Mouse (Mus musculus): Measurements from ENCODE around the gene Dpp7.

Dpp7 gene

DNA sequence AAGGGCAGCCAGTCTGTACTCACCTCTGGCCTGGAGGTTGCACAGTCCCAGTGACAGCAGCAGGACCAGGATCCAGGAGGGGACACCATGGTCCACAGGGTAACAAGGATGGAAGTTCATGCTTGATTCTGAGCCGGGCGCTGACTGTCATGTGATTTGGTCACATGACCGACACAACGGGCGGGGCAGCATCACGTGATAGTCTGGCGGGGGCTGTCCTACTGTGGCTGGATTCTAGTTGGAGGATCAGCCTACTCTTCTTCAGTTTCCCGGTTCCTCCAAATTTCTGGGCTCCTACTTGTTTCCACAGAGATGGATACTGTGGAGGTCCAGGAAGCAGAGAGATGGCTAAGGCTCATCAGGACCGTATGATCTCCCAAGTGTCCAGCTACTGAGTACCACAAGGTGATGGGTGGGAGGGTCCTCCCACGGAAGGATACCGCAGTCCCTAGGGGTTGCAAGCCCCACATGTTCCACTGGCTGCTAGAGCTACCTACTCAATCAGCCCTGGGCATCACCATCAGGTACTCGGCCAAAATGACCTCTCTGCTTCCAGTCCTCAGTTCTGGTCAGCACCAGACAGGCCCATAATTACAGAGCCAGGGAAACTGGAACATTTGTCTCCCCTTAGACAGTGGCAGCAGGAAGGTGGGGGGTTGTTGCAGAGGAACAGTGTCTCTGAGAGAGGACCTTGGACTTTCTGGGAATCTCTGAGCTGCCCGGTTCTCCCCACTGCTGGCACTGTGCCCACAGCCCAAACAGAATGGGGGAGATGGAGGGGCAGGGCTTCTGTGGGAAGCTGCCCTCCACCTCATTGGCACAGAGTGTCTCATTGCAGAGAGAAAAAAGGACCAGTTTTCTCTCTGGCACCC lies at the start of gene Dpp7:
TSS of gene Dpp7 (minus strand) at position 152 of the 872 bp plus-strand sequence.
- peak; percentile 73 to 79 for DNase-seq (ENCODE audit: low spot score in 2 of 2)

DNA sequence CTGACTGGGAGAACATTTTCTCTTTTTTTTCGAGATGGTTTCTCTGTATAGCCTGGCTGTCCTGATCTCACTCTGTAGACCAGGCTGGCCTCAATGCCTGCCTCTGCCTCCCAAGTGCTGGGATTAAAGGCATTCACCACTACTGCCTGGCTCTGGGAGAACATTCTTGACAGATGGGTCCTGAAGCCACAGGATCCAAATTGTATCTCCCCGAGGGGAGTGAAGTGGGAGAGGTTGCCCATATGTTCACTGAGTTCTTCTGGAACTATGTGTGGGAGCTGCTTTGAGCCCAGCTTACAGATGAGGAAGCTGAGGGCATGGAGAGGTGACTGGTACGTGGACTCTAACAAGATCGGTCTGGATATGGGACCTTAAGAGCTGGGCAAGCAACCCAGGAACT lies 47.8 kb upstream of the Dpp7 start:
- DNase-seq (ENCODE audit: low spot score in 2 of 2): no peak

DNA sequence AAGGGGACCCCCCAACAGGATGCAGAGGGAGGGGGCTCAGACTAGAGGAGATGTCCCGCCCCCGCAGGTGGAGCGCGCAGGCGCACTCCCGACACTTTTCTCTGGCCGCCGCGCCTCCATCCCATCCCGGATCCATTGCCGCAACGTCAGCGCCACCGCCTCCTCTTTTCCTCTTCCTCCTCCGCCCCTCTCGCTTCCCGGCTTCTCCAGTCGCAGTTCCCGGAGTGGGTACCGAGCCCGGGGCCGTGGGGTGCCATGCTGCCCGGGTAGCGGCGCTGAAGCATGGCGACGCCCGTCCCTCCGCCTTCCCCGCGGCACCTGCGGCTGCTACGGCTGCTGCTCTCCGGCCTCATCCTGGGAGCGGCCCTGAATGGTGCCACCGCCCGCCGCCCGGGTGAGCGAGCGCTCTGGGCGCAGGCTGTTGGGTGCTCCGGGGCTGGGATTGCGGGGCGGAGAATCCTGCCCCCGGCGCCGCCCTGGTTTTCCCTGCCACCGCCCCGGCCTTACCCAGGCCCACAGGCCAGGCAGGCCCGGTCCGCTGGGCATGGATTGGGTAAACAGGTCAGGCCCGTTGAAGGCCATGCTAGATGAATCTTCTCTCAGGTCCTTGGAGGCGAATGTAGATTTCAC lies 46.9 kb upstream of the Dpp7 start:
- DNase-seq (ENCODE audit: low spot score in 2 of 2): peak; percentile 89 to 92

DNA sequence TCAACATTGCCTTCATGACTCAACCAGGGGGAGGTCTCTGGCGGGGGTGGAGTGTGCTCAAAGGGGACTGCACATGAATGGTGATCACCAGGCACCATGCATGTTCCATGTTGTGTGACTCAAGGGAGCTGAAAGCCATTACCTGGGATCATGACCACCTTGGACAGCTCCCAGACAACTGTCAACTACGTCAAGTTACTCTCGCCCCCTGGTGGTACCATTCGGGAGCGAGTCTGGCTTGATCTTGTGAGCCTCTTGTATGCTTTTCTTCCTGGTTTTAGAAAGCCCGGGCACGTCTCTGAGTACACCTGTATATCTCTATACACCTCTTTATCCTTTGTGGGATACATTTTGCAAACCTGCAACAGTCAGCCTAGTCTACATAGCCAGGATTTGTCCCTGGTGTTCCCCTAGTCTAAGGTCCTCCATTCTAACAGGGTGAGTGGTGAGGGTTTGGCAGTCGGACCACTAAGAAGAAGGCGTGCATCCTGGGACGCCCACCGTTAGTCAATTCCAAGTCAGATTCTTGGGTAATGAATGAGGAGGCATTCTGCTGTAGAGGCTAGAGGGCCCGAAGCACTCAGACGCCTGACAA lies 46.3 kb upstream of the Dpp7 start:
- DNase-seq (ENCODE audit: low spot score in 2 of 2): peak; percentile 46 to 56

DNA sequence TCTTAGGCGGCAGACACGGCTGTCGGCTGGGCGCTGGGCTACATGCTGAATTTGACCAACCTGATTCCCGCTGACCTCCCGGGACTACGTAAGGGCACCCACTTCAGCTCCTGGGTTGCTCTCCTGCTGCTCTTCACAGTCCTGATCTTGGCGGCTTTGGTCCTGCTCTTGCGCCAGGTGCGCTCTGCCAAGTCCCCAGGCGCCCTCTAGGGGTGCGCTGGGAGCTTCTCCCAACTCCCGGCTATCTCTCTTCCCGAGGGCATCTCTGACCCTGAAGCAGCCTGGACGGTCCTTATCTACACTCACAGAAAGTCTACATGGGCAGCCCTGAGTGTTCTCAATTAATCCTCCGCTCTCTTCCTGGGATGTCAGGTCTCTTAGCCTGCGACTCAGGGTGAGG lies 44.6 kb upstream of the Dpp7 start:
- peak in 1 of 2 experiments; percentile 39 for DNase-seq (ENCODE audit: low spot score in 2 of 2)

DNA sequence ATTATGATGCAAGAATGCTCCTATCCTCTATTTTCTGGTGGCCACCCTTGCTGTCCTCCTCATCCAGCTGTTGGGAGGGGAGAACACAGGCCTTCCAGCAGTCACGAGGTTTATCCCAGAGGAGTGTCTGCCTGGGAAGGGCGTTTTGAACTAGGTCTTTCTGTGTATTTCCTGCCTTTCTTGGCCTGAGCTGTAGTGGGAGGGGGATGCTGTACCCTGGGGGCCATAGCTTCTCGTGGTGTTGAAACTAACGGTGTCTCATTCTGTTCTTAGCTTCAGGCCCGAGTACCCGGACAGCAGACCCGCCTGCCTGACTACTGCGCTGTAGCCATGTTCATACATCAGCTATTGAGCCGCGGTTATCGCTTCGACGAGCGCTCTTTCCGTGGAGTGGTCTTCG lies 44.1 kb upstream of the Dpp7 start:
- no peak for DNase-seq (ENCODE audit: low spot score in 2 of 2)

DNA sequence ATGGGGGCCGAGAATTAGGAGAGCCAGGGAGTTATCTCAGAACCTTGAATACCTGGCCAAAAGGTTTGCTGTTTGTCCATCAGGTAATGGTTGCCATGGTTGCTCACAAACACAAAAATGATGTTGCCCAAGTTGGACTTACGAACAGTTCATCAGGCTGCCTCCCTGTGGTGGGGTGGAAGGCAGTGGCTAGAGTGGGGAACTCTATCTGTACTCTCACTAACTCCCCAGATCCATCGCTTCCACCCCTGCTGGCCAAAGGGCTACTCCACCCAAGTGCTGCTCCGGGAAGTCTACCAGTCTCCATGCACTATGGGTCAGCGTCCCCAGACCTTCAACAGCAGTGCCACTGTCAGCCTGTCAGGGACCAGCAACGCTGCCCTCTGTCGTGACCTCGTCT lies 42.9 kb upstream of the Dpp7 start, which contains the start of gene Npdc1:
TSS of gene Npdc1 (plus strand) at position 301 of the 400 bp plus-strand sequence.
- no peak for DNase-seq (ENCODE audit: low spot score in 2 of 2)

DNA sequence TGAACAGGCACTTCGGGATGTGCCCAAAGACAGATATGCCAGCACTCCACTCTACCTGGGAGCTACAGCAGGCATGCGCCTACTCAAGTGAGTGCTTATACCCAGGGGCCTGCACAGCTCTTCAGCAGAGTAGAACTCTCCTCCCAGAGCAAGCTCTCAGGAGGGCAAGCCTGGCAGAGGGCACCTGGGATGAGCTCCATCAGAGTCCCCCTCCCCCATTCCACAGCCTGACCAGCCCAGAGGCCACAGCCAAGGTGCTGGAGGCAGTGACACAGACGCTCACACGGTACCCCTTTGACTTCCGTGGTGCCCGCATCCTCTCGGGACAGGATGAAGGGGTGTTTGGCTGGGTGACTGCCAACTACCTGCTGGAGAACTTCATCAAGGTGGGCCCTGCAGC lies 41.9 kb upstream of the Dpp7 start:
- DNase-seq (ENCODE audit: low spot score in 2 of 2): no peak

DNA sequence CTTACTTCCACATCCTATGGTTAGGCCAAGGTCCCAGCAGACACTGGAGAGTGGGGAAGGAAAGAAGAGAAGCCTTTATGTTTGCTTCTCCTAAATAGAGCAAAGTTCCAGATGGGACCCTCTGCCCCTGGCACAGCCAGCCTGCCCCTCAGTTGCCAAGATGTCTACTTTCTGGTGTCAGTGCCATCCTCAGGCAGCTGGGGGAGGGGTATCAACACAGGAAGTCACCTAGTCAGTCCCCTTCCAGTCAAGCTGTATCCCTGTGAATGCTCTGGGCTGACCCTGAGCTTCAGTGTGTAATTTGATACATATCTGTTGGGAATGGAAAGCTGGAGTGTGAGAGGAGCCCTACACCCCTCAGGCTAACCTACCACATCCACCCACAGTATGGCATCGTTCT lies 40.9 kb upstream of the Dpp7 start:
- DNase-seq (ENCODE audit: low spot score in 2 of 2): no peak

DNA sequence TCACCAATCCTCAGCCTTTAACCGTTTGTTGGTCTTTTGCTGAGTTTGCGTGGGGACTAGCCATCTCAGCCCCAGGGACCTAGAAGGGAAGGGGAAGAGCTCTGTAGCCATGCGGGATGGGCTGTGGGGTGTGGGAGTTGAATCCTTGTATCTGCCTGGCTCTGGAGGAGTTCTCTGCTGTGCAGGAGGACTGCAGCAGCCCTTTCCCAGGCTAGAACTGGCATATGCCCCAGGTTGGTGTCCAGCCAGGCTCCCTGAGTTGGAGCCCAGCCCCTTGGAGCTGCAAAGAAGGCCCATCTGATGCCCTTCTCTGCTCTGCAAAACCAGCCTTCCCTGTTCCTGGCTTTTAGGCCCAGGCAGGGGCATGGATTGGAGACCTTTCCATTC lies 40.4 kb upstream of the Dpp7 start:
- DNase-seq (ENCODE audit: low spot score in 2 of 2): no peak

DNA sequence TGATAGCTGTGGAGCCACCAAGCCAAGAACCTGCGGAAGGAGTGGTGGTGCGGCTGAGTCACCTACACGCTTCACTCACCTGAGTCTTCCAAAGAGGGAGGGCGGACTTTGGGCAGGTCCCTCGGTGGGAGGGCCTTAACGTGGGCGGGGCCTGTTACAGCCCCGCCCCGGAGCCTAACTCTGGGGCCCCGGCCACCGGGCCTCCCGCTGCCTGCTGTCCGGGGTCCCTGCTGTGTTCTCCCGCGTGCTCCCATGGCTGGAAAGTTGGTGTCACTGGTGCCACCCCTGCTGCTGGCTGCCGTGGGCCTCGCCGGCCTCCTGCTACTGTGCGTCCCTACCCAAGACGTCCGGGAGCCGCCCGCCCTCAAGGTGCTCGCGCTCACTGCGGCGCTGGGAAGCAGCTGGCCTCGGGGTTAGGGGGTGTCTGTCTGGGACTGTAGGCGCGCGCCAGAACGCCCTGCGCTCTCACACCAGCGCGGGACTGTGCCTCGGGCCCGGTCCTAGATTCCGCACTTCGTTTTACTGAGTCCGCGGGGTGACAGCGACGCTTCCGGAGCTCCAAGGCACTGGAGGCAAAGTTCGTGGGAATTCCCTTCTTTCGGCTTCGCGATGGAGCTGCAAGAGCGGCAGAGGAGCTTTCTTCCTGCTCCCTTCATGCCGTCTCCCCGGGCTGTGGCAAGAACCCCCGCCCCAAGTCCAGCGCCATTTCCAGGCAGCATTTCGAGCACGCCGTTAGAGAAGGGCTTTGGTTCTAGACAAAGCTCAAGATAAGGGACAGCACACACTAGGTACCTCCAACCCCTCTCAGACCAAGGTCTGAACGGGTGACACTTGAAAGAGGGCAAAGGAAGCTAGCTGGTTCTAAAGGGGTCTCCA lies 39.8 kb upstream of the Dpp7 start, which contains the start of gene Entpd2:
TSS of gene Entpd2 (plus strand) at position 154 of the 876 bp plus-strand sequence.
- DNase-seq (ENCODE audit: low spot score in 2 of 2): no peak

DNA sequence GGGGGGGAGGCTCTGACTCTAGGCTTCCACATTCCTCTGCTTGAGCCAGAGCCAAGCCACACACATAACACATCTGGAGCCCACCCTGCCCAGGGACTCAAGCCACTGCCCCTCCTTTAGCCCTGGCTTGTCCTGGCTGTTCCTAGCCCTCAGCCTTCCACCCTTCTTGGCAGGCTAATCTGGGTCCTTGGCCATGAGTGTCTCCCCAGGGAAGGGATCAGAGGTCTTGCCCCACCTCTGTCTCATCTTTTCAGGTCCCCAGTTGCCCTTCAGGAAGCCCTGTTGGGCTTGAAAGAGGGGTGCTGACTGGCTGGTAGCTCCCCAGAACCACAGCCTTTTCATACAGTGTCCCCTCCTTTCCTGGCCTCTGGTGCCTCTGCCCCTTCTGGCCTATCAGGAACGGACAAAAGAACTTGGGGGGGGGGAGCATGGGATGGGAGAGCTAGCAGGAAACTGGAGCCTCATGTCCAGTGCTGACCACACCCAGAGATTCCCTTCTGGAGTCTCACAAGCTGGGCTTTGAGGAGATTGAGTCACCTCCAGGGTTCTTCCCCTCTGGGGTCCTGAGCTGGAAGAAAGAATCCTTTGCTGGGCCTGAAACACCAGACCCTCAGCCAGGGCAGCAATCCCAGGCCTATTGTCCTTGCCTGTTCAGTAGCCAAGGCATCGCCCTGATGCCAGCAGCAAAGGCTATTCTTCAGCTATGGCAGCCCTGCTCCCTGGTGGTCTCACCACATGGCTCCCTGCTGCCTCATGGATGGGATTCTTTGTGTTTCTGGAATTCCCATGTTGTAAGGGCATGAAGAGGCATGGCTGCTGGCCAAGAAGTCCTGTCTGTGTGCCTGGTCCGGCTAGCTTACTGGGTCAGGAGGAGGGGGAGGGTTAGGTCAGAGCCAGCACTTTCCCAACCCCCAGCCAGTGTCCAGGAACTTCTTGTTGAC lies 38.4 kb upstream of the Dpp7 start:
- DNase-seq (ENCODE audit: low spot score in 2 of 2): no peak

DNA sequence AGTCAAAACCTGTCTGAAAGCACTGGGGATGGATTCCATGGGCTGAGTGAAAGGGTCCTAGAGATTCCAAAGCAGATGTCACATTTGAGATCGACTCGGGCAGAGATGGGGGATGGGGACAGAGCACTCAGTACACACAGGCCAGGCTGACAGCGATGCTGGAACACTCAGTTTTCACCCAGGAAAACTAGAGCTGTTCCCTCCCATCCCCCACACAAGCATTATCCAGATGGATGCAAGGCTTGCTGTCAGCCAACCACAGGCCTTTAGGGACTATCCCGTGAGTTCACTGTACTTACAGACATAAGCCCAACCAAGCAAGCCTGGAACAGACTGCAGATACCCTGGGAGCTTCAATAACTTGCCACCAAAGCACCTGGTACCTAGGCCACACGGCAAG lies 35.1 kb upstream of the Dpp7 start:
- no peak for DNase-seq (ENCODE audit: low spot score in 2 of 2)

DNA sequence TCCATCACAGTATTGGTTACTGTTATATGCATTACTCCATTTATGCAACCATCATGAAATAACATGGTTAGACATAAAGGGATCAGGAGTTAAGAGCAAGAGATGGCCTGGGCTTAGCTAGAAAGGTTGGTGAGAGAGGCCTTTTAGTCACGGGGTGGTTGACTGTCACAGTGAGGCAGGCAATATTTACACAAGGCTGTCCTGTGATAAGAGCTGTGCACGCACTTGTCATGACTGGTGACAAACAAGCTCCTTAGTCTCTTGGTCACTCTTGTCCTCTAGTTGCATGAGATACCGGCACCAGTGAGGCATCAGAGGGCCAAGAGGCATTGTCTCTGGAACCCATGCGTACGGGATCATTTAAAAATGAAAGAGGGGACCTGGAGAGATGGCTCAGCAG lies 28.3 kb upstream of the Dpp7 start:
- DNase-seq (ENCODE audit: low spot score in 2 of 2): no peak

DNA sequence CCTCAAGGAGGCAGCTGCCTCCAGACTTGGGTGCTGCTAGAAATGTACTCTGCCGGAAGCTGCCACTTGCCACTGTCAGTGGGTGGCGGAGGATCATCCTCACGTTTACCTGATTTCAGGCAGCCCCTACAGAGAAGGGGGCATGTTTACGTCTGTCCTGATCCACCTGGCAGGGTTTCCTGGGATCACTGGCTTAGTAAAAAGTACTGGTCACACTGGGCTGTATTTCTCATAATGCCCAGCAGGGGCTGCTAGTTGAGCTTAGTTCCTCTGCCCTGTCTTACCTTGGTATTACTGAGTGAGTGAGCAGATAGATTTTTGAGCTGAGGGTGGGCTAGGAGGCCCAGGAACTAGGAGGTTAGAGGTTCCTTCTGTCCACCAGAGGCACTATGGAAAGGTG lies 20.4 kb upstream of the Dpp7 start:
- DNase-seq (ENCODE audit: low spot score in 2 of 2): no peak

DNA sequence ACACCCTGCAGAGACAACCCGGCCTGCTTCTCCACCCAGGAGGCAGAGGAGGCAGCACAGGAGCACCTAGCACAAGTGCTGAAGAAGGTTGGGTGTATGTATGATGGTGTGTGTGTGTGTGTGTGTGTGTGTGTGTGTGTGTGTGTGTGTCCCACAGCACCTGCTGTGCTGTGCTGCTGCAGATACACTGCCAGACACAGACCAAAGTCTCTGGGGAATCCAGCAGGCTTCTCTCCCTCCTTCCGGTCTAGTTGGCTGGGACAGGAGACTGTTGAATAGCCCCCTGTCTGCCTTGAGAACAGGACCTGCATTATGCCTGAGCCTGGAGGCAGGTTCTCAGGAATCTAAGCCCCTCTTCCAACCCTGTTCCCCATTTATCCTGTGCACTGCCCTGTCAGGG lies 17.3 kb upstream of the Dpp7 start:
- no peak for DNase-seq (ENCODE audit: low spot score in 2 of 2)

DNA sequence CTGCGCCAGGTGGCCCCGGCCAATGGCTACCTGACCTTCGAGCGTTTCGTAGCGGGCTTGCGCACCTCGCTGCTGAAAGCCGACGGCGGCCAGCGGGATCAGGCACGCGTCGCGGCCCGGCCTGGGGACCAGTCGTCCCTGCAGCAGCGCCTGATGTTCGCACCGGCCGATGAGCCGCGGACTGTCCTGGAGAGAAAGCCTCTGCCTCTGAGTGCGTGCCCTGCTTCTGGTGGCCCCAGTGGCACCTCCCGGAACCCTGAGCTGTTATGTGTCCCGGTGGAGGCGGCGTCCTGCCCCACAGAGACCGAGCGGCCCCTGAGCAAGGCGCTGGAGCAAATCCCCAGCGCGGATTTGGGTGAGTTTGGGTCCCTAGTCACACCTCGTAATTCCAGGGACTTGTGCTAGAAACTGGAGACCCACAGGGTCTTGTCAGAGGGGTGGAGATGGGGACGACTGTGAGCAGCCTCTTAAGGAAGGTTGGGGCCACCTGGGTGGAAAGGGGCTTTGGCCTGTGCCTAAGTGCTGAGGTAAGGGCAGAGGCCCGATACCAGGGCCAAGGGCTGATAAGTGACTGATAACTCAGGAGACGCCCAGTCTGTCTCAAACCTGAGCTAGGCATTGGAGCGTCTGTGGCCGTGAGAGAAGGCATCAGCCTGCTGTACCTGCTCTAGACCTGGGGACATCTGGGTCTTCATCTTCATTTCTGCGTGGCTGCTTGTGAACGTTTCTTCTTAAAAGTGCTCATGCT lies 16.7 kb upstream of the Dpp7 start:
- no peak for DNase-seq (ENCODE audit: low spot score in 2 of 2)

DNA sequence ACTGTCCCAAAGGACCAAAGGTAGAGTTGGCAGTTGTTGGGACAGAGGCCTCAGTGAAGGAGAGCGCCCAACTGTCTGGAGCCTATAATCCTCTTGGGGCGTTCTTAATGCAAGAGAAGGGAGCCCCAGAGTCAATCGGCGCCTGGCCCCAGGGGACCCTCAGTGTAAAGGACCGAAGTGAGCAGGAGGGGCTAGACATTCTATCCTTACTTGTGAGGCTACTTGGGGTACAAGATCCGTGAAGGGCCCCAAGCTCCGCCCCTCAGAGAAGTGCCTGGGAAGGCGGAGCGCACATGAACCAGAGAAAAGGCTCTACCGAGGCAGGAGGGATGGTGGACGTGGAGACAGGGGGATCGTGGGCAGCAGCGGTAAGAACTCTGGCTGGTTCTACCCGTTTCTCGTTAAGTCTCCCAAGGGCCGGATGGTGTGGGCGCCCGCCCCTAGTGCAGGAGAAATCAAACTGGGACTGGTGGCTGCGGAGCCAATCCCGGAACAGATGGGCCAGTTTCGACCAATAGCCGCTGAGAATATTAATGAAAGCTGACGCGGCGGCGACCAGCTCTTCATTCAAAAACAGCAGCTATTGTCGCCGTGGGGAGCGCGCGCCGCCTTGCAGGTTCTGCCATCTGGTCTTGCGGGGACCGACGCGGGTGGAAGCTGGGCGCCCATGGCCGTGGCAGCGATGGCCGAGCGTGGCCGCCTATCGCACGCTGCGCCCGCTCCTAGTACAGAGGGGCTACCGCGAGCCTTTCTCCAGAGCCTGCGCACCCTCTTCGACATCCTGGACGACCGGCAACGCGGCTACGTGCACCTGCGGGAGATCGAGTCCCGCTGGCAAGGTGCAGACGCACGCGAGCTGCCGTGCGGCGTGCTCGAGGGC lies 15.8 kb upstream of the Dpp7 start, which contains the start of gene Sapcd2:
TSS of gene Sapcd2 (plus strand) at position 558 of the 880 bp plus-strand sequence.
- peak; percentile 85 to 92 for DNase-seq (ENCODE audit: low spot score in 2 of 2)

DNA sequence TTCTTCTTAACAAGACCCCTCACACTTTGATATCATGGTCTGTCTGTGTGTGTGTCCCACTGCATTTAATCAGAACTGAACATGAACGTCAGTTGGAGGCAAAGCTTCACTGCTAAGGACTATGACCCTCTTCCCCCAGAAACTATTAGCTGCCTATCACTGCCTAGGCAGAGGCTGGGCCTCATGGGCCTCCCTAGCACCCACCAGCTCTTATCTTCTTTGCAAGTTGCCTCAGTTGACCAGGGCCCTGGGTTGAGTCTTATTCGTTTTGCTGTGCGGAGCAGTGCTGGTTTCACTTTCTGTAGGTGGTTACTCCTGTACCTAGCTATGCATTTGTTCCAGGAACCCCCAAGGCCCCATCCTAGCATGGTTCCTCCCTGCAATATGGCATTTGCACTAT lies 13.8 kb upstream of the Dpp7 start:
- DNase-seq (ENCODE audit: low spot score in 2 of 2): no peak
